Mouse (Mus musculus) kidney, adult 9 months (tissue): ENCODE results near the gene Vps33b.

ENCODE experiments used
- DNase-seq: peaks from one replicate; pipeline ENCODE4 v3.0.0; 2022

Vps33b gene

DNA sequence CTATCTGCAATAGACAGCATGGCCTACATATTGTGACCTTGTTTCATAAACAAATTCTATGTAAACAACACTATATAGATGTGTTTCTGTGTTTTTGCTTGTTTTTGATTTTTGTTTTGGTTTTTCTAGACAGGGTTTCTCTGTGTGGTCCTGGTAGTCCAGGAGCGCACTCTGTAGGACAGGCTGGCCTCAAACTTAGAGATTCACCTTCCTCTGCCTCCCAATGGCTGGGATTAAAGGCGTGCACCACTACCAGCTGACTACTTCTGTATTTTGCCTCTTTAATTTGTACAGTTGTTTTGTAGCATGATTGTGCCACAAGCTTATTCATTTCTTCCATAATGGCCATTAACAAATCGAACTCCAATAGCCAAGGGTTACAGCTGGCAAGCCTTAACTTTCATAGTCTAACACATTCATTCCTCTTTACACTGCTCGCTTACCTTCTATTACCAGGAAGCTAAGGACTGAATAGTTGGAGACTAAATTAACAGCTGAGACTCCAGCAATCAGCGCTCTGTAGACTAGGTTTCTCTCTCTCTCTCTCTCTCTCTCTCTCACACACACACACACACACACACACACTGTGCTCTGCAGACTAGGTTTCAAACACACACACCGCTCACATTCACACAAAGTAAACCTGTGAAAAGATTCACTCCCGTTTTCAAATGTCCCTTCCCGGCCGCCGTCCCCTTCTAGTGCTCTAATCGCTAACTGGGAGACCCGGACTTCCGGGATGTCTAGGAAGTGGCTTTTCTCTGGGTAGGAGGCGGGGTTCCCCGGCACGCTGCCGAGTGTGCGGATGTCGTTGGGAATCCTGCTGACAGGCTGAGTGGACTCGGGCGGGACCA lies at the start of gene Vps33b:
TSS of gene Vps33b (plus strand) at position 753 of the 854 bp plus-strand sequence.
- peak; percentile 97 for DNase-seq

DNA sequence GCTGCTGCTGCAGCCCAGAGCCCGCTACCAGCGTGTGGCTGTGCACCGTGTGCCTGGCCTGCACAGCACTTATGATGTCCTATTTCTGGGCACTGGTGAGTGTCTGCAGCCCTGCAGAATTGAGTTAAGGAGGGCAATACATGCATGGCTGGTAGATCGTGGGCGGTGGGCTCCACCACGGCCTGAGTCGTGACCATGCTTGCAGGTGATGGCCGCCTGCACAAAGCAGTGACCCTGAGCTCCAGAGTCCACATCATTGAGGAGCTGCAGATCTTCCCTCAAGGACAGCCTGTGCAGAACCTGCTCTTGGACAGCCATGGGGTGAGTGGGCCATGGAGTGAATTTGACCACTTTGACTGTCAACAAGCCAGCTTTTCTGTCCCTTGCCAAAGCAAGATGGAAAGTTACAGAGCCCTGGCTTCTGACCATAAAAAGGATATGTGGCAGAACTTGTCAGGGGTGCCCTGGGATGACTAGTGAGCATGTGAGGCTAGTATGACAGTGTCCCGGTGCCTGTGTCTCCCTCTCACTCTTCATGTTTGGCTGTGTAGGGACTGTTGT lies 49.1 kb upstream of the Vps33b start:
- DNase-seq: no peak

- DNase-seq: no peak
Observed at GRCm38 (mm10) chr7:80221179-80221750, 48.2 kb upstream of the Vps33b start.

GRCm38 (mm10) chr7:80227065-80227464 lies 42.4 kb upstream of the Vps33b start:
- no peak for DNase-seq

DNA sequence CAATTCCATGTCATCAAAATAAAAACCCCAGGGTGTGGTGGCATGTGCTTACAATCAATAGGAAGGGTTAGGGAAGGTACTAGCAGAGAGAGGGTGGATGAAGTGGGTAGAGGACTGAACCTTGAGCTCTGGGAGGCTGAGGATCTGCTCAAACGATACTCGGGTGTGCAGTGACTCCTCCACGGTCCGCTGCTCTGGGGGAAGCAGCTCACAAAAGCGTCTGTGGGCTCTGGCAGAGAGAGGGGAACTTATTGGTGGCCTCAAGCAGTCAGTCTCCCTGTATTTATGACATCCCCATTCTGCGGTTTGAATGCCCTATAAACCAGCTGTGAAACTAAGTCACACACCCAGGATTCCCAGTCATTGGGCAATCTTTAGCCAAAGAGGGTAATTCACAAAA lies 39.3 kb upstream of the Vps33b start:
- DNase-seq: peak; percentile 44

GRCm38 (mm10) chr7:80231971-80232488 lies 37.4 kb upstream of the Vps33b start:
- peak; percentile 86 for DNase-seq

DNA sequence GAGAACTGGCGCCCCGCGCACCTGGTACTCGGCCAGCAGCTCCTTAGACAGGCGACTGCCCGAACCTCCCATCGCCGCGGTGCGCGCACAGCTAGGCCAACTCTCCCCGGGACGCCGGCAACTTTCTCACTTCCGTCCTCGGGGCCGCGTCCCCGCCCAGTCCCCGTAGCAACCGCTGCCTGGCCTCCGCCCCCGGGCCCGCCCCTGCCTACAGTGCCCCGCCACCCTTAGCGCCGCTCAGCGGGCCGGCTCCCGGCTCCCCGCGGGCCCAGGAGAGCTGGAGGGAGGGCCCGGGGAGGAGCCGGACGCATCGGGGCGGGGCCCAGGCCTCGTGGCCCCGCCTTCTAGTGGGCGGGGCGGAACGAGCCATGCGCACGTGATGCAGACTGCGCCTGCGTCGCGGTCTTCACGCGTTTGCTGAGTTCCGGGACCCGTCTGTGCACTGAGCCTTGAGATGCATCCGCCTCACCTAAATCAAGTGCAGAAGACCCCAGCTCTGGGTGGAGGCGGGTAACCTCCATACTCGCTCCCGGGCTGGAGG lies 36.9 kb upstream of the Vps33b start, which contains the start of the genes Cib1 and Gdpgp1:
TSS of gene Cib1 (minus strand) at position 325 of the 541 bp plus-strand sequence.
TSS of gene Gdpgp1 (plus strand) at position 377 of the 541 bp plus-strand sequence.
- peak; percentile 99 for DNase-seq

- no peak for DNase-seq
Observed at GRCm38 (mm10) chr7:80233799-80234198, 35.6 kb upstream of the Vps33b start.

DNA sequence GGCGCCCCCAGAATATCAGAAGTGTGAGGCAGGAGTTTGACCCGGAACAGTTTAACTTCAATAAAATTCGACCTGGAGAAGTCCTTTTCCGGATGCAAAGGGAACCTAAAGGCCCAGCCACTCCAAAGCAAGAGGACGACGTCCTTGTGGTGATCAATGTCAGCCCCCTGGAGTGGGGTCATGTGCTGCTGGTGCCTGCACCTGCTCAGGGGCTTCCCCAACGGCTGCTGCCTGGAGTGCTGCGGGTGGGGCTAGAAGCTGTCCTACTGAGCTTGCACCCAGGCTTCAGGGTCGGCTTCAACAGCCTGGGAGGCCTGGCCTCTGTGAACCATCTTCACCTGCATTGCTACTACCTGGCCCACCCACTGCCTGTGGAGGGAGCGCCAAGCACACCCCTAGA lies 30.9 kb upstream of the Vps33b start:
- DNase-seq: no peak

- no peak for DNase-seq
Observed at GRCm38 (mm10) chr7:80241661-80242060, 27.8 kb upstream of the Vps33b start.

DNA sequence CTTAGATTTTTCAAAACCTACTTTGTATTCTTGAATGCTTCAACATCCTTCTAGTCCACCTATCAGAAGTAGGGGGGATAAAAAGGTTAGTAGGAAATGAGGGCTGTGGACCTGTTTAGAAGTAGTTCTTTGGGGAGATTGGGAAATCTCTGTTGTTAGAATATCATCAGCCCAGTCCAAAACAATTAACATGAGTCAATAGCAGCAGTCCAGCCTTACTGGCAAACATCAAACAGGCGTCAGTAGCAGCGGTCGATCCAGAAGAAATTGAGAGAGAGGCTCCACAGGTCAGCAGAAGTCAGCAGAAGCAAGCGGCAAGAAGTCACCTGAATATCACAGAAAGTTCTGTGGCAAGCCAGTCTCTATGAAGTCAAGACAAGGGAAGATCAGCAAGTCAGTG lies 24.6 kb upstream of the Vps33b start:
- no peak for DNase-seq

DNA sequence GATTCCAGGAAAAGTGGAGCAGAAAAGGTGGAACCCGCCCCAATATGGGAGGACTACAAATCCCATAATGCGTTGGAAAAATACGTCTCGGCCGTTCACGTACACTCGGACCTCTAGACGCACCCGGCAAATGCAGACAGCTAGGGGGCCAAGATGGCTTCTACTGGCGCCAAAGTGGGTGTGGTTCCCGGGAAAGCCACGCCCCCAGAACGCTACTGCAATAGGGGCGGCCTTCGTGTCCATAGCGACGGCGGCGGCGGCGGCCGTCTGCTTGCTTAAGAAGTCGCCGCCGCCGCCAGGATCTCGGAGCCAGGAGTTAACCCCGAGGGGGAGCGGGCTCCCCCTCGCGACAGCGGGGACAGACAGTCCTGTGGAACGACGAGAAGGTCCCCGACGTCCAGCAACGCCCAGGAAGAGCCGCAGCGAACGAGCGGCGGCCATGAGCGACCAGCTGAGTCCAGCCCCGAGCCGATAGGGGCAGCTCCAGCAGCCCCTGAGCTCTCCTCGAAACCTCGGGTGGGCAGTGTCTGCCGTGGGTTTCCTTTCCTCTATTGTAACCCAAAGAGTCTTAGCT lies 23.2 kb upstream of the Vps33b start, which contains the start of gene Ttll13:
TSS of gene Ttll13 (plus strand) at position 229 of the 574 bp plus-strand sequence.
- peak; percentile 99 for DNase-seq

GRCm38 (mm10) chr7:80246859-80247258 lies 22.6 kb upstream of the Vps33b start:
- DNase-seq: no peak

DNA sequence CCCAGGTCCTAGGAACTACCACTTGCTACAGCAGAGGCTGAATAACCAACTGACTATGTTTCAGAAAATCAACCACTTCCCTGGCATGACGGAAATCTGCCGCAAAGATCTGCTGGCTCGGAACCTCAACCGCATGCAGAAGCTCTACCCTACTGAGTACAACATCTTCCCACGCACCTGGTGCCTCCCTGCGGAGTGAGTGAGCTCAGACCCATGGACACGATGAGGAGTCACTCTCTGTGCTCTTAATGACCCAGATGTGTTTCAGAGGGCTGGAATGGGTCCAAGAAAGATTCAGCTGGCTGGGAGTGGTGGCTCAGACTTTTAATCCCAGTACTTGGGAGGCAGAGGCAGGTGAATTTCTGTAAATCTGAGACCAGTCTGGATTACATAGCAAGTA lies 17.0 kb upstream of the Vps33b start:
- no peak for DNase-seq

- DNase-seq: no peak
Observed at GRCm38 (mm10) chr7:80252886-80253285, 16.6 kb upstream of the Vps33b start.

DNA sequence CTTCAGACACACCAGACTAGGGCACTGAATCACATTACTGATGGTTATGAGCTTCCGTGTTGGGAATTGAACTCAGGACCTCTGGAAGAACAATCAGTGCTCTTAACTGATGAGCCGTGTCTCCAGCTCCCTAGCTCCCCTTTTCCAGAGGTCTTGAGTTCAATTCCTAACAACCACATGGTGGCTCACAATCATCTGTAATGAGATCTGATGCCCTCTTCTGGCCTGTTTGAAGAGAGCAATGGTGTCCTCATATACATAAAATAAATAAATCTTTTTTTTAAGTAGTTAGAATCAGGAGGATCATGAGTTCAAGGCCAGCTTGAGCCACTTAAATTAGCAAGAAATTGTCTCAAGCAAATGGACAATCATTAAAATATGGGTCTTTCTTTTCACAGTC lies 13.5 kb upstream of the Vps33b start:
- DNase-seq: no peak

DNA sequence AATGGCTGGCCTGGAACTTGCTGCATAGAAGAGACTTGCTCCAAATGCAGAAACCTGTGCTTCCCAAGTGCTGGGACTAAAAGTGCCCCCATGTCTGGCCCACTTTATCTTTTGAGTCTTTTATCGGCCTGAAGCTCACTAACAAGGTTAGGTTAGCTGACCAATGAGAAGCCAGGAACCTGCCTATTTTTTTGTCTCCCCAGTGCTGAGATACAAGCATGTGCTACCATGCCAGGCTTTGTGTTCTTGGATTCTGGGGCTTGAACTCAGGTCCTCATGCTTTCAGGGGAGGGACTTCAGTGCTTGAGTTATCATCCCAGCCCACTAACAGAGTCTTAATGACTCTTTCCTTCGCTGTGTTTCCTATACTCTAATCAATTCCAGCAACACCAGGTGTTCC lies 11.7 kb upstream of the Vps33b start:
- DNase-seq: no peak

GRCm38 (mm10) chr7:80260625-80261371 lies 8.7 kb upstream of the Vps33b start, which contains the start of gene Ngrn:
Gene Ngrn, plus strand, starts transcription at chr7:80261215.
- DNase-seq: peak; percentile 90

DNA sequence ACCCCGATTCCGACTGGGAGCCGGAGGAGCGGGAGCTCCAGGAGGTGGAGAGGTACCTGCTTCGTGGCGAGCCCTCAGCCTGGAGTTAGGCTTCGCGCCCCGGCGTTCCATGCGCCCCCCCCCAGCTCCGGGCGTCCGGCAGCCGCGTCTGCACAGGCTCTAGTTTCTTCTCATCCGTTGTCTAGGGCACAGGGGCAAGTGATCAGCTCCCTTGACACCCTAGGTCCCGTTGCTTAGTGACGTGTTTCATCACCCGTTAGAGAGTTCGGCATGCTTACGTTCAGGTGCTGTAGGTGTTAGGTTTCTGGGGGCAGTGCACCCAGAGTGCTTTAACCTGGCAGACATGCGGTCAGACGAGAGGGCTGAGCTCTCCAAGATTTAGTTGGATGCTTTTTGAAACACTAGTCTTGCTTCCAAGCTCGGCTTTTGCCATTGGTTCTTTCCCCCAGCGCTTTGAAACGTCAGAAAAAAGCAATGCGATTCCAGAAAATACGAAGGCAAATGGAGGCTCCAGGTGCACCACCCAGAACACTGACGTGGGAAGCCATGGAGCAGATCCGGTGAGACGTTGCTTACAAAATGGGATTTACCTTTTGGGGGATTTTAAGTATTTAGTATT lies 8.0 kb upstream of the Vps33b start:
- no peak for DNase-seq

DNA sequence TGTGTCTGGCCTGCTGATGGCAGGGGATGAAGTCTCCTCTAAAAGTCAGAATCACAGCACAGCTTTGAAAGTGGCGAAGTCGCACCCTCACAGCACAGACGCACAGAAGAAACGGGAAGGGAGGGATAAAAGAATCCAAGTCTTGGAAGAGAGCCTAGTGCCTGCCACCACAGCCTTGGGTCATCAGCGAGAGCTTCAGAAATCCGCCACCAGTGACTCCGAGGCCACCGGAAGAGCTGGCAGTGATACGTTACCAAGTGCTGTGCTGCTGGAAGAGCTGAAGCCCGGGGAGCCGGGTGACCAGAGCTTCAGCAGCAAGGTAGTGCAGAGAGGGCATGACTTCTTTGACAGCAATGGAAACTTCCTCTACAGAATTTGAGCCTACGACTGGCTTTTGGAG lies 4.8 kb upstream of the Vps33b start:
- DNase-seq: no peak

- DNase-seq: no peak
Observed at GRCm38 (mm10) chr7:80267764-80268163, 1.7 kb upstream of the Vps33b start.
